Mouse (Mus musculus) left cerebral cortex, adult 11 months (tissue): Measurements from ENCODE around the gene Sh3d19.

Experiments
- DNase-seq: peaks from one replicate; pipeline ENCODE4 v3.0.0; 2022; ENCODE audit warnings: low spot score

The Sh3d19 gene

DNA sequence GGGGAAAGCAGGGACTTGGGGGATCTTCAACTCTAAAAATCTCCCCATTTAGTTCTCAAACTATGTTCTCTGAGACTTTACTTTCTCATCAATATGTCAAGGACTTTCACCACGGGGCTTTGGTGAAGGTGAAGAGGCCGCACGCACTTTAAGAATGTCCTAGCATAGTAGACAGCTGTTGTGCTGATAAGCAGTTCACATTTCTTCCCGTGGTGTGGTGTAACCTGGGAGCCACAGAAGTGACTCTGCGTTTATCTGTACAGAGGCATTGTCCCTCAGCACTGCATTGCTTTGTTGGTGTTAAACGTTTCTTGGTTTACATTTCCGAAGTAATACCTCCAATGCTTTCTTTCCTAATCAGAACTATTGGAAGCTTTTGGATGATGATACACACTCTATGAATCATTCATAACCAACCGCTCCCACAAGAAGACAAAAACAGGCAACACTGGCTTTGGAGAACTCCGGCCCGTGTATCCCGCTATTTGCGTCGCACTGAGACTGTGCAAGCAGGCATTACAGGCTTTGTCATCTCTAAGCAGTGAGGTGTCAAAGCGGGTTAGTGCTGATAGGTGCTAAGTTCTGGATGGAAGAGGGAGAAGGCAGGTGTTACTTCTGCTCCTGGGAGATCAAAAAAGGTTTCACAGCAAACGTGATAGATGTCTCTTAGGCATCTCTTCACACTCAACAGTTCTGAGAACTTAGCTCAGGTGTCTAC lies 57.9 kb downstream of the Sh3d19 start:
- no peak for DNase-seq

GRCm38 (mm10) chr3:86030566-86030965 lies 59.7 kb downstream of the Sh3d19 start:
- no peak for DNase-seq

GRCm38 (mm10) chr3:86033455-86034090 lies 62.7 kb downstream of the Sh3d19 start:
- DNase-seq: no peak

DNA sequence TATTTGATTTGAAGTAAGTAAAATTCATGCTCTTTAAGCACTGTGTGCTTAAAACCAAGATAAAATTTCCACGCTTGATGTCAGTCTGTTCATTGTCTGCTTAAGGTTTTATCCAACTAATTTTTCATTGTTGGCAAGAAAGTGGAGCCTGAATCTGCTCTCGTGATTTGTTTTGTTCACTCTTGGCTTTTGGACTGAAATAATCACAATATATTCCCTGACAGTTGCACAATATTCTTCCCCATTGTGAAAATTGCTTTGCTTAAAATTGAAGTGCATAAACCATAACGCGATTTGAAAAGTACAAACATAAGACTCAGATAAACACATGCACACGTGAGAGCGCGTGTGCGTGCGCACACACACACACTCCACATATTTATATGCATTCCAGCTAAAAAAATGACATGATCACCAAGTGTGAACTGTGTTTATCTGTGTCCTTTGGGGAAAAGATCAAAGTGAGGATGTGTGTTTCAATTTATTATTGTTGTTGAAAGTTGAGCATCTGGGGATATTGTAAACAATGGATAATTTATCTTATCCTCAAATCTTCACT lies 67.1 kb downstream of the Sh3d19 start:
- DNase-seq: no peak

- DNase-seq: no peak
Observed at GRCm38 (mm10) chr3:86038648-86039047, 67.7 kb downstream of the Sh3d19 start.

DNA sequence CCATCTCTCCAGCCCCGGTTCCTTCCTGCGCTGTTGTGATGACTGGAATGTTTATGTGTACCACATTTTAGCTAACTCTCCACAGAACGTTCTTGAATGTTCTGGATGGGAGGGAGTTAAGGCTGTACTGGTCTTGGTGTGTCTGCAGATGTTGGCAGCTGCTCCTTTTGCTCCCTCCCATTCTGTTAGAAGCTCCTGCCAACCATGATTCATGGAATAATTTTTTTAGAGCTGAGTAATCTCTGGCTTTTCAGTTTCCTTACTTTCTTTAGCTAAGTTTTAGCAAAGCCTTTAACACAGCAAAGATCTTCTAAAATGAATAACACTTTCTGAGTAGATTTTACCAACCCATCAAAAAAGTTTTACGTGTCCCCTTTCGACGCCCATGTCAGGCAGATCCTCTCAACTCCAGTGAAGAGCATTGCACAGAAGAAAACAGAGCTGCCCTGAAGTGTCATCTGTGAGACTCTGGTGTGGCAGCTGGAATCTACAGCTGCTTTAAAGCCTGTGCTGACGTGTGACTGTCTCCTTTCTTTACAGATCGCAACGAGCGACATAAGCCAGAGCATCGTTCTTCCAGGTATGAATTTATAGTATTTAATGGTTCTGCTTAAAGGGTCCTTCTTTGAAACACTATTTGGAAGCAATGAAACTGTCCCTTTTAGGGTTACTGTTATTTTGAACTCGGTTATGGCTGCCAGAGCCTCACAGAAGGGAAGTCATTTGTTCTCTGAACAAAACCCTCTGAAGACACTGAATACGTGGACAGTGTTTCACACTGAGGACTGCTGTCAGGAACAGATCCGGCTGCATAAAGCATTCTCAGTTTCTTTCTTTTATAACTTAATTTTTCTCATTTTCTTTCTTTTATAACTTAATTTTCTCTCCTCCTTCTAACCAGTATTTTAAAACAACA lies 69.6 kb downstream of the Sh3d19 start:
- no peak for DNase-seq

- DNase-seq: no peak
Observed at GRCm38 (mm10) chr3:86047686-86048408, 76.9 kb downstream of the Sh3d19 start.

- DNase-seq: no peak
Observed at GRCm38 (mm10) chr3:86049041-86049440, 78.1 kb downstream of the Sh3d19 start.

DNA sequence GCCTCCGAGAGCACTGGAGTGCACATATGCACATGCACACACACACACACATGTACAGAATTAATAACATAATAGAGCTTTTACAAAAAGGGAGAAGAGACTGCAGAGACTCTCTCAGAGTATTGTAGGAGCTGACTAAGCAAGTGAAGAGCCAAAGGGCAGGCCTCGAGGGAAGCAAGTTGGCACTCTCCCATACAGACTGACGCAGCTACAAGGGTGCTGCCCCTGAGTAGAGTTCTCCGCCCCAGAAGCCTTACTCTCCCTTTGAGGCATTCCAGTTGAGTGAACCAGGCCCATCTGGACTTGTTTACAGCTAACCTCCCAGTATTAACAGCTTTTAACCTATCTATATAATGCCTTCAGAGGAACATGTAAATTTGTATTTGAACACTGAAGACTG lies 85.8 kb downstream of the Sh3d19 start:
- no peak for DNase-seq

DNA sequence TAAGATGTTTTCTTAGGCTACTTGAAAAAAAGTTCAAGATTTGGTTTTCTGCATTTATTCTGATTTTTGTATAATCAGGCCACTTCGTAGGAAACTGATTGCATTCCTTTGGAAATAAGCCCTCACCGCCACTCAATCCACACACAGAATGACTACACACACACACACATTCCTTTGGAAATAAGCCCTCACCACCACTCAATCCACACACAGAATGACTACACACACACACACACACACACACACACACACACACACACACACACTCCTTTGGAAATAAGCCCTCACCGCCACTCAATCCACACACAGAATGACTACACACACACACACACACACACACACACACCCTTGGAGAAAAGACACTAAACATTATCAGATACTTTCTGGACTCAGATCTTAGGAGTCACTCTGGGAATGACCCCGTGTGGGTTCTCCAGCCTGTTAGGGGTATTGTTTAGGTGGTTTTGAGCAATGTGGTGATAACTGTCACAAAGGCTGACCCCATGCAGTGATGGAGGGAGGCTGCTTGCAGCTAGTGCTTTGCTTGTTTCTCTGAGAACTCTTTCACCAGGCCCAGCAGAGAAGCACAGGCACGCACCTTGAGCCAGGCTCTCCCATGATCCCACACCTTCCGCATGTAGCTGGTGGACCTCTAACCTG lies 86.7 kb downstream of the Sh3d19 start:
- DNase-seq: no peak

GRCm38 (mm10) chr3:86069646-86070250 lies 98.8 kb downstream of the Sh3d19 start:
- DNase-seq: no peak

DNA sequence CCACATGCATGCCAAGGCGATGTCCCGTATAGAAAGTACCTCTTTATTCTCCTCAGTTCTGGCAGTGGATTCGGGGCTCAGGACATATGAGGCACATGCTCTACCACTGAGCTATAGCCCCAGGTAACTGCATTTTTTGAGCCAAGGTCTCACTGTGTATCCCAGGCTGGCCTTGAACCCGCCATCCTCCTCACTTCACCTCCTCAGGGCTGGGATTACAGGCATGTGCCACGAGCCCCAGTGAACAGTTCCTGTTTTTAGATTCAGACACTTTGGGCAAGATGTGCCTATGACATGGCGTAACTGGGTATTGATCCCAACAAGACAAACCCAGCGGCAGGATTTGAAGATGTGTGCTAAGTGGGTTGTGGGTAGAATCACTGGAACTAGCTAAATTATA lies 99.9 kb downstream of the Sh3d19 start:
- no peak for DNase-seq

- no peak for DNase-seq
Observed at GRCm38 (mm10) chr3:86072066-86072465, 101.2 kb downstream of the Sh3d19 start.

GRCm38 (mm10) chr3:86072889-86073288 lies 102.0 kb downstream of the Sh3d19 start:
- DNase-seq: no peak

- DNase-seq: no peak
Observed at GRCm38 (mm10) chr3:86075593-86075992, 104.7 kb downstream of the Sh3d19 start.

- no peak for DNase-seq
Observed at GRCm38 (mm10) chr3:86076511-86077283, 105.8 kb downstream of the Sh3d19 start.

GRCm38 (mm10) chr3:86083051-86083450 lies 112.1 kb downstream of the Sh3d19 start:
- DNase-seq: no peak

DNA sequence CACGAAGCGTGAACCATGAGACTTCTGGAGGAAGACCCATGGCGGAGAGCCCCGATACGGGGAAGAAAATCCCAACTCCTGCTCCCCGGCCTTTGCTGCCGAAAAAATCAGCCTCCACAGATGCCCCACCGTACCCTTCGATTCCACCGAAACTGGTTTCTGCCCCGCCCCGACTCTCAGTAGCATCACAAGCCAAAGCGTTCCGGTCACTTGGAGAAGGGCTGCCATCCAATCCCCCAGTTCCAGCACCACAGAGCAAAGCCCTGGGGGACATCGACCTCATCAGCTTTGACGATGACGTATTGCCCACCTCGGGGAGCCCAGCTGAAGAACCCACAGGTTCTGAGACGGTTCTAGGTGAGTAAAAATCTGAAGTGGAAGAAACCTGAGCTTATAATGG lies 114.1 kb downstream of the Sh3d19 start:
- no peak for DNase-seq

- no peak for DNase-seq
Observed at GRCm38 (mm10) chr3:86087872-86088271, 117.0 kb downstream of the Sh3d19 start.
